Mouse (Mus musculus) intestine, embryonic 15.5 days (tissue): ENCODE measurements at regions not wholly inside any gene's neighbourhood (a gene's known extent, or its start where the extent isn't known, plus 50 kb on each side); places are given as distances from the start of the nearest gene placed in this dataset.
A peak's percentile ranks its signal among the peaks of the same experiment; 100 is the strongest.
"Not testable (repeated sequence)": the region's sequence is repeated elsewhere in the genome, so short reads cannot be mapped to it uniquely, and the experiment has no call there.

Source experiments
- ATAC-seq: fragments of 200-750 bp; cut with Nextera tagmentation; 2 replicates; pipeline ENCODE4 v1.8.0; 2017; ENCODE audit warnings: moderate TSS enrichment, moderate library complexity
- H3K27ac ChIP-seq: fragments of 300-500 bp; sonication (generic); 2 replicates; pipeline ENCODE4 v1.5.1; 2015; ENCODE audit warnings: mild to moderate bottlenecking, inconsistent platforms
- H3K27me3 ChIP-seq: fragments of 300-500 bp; sonication (generic); replicated peaks from 2 replicates; pipeline ENCODE4 v1.6.1; 2015; ENCODE audit warnings: inconsistent platforms
- H3K36me3 ChIP-seq: fragments of 300-500 bp; sonication (generic); 2 replicates; pipeline ENCODE4 v1.6.1; 2015; ENCODE audit warnings: inconsistent platforms
- H3K4me1 ChIP-seq: fragments of 300-500 bp; sonication (generic); replicated peaks from 2 replicates; pipeline ENCODE4 v1.6.1; 2015; ENCODE audit warnings: inconsistent platforms
- H3K4me2 ChIP-seq: fragments of 300-500 bp; sonication (generic); replicated peaks from 2 replicates; pipeline ENCODE4 v1.6.1; 2015; ENCODE audit warnings: mild to moderate bottlenecking, inconsistent platforms
- H3K4me3 ChIP-seq: fragments of 300-500 bp; sonication (generic); replicated peaks from 2 replicates; pipeline ENCODE4 v1.5.1; 2015; ENCODE audit warnings: inconsistent platforms
- H3K9ac ChIP-seq: fragments of 300-500 bp; sonication (generic); 2 replicates; pipeline ENCODE4 v1.6.1; 2015; ENCODE audit warnings: inconsistent platforms
- H3K9me3 ChIP-seq: fragments of 300-500 bp; sonication (generic); 2 replicates; pipeline ENCODE4 v1.6.1; 2016; ENCODE audit warnings: inconsistent platforms
- WGBS: fragments of 180-500 bp; shearing (Covaris S2); methylation state at CpG from one replicate; pipeline ENCODE4 v1.1.7; 2015; 5-methylcytosine and 5-hydroxymethylcytosine counted together

GRCm38 (mm10) chr14:19327321-19327720 is 91.4 kb downstream of the Gm21738 start:
- no peaks in the 10 kb centered on the region for H3K4me1 ChIP-seq
- no peaks in the 10 kb centered on the region for H3K36me3 ChIP-seq
- H3K27me3 ChIP-seq = no peaks in the 10 kb centered on the region
- H3K4me2 ChIP-seq = no peak overlapping the region
- H3K4me3 ChIP-seq = no peak overlapping the region
- no peak overlapping the region for H3K9ac ChIP-seq
- H3K27ac ChIP-seq = no peak overlapping the region
- WGBS = 81% methylated on average over 6 of the region's 6 CpGs
- H3K9me3 ChIP-seq = no peaks in the 10 kb centered on the region
- no peak for ATAC-seq

GRCm38 (mm10) chr14:19311614-19312013 is 107.1 kb downstream of the Gm21738 start:
- H3K36me3 ChIP-seq = no peaks in the 10 kb centered on the region
- H3K9me3 ChIP-seq = 0 out of 2 replicates have a peak, but pooled peaks cover 3% of the 10 kb centered on the region
- WGBS = 66% methylated on average over 21 of the region's 21 CpGs

GRCm38 (mm10) chr14:19302859-19303258 is 115.9 kb downstream of the Gm21738 start:
- H3K4me3 ChIP-seq, ATAC-seq, H3K27me3 ChIP-seq, H3K9ac ChIP-seq, H3K9me3 ChIP-seq, H3K27ac ChIP-seq, H3K36me3 ChIP-seq, H3K4me2 ChIP-seq, H3K4me1 ChIP-seq: not testable (repeated sequence)
- WGBS = 50% methylated on average over 4 of the region's 4 CpGs

More at GRCm38 (mm10) chr14:19311614-19312013, 107.1 kb downstream of the Gm21738 start:
- H3K4me3 ChIP-seq = no peak overlapping the region
- H3K27ac ChIP-seq = no peak overlapping the region
- H3K4me2 ChIP-seq = no peak overlapping the region
- H3K4me1 ChIP-seq = no peaks in the 10 kb centered on the region
- H3K9ac ChIP-seq = no peak overlapping the region
- H3K27me3 ChIP-seq = no peaks in the 10 kb centered on the region
- no peak for ATAC-seq

GRCm38 (mm10) chr14:19279096-19279495 is 139.6 kb downstream of the Gm21738 start:
- H3K4me2 ChIP-seq = no peak overlapping the region
- H3K27ac ChIP-seq = no peak overlapping the region
- no peak overlapping the region for H3K4me3 ChIP-seq
- no peaks in the 10 kb centered on the region for H3K9me3 ChIP-seq
- no peaks in the 10 kb centered on the region for H3K27me3 ChIP-seq
- H3K9ac ChIP-seq = no peak overlapping the region
- ATAC-seq = no peak
- no peaks in the 10 kb centered on the region for H3K4me1 ChIP-seq
- 88% methylated on average over 1 of the region's 1 CpGs for WGBS
- H3K36me3 ChIP-seq = no peaks in the 10 kb centered on the region

- Histone ChIP-seq H3K27ac (no peak overlapping the region), H3K4me1 (no peaks in the 10 kb centered on the region), H3K4me2 (no peak overlapping the region), H3K4me3 (no peak overlapping the region), H3K27me3 (no peaks in the 10 kb centered on the region), H3K36me3 (no peaks in the 10 kb centered on the region), H3K9ac (no peak overlapping the region), H3K9me3 (no peaks in the 10 kb centered on the region)
- peak; percentile 82 for ATAC-seq
- WGBS = 62% methylated on average over 4 of the region's 4 CpGs
Observed at GRCm38 (mm10) chr14:19277777-19278385, 140.8 kb downstream of the Gm21738 start.
